Mouse (Mus musculus) fat pad, adult 2 months (tissue): ENCODE measurements around the gene Entpd5.

ENCODE experiments used
- DNase-seq: peaks from one replicate; pipeline ENCODE4 v3.0.0-alpha.2; 2011; ENCODE audit warnings: low read depth, low spot score; ENCODE audit errors: extremely low read depth

Gene Entpd5

GRCm38 (mm10) chr12:84408819-84409507, at the start of gene Entpd5, which contains the start of gene Bbof1:
Gene Entpd5 (minus strand): TSS chr12:84409029.
Gene Bbof1 (plus strand): TSS chr12:84409071.
- DNase-seq = no peak

- no peak for DNase-seq
These were observed 48.1 kb upstream of the Entpd5 start for GRCm38 (mm10) chr12:84456911-84457310.

DNA sequence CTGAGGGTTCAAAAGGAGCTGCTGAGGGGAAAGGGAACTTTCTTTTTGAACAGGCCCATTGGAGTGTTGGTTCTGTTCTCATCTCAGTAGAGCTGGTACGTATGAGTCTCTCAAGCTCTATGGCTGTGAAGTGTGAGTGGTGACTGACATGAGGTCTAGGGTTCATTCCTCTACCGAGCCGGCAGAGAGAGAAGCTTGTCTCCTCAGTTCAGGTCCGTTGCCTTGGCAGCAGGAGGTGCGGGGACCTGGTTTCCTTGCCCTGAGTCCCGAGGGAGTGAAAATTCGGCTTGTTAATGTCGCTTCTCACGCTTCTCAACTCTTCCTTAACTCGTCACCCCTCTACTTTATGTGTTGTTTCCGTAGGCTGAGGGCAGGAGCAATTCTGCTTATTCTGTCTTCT, 43.0 kb upstream of the Entpd5 start:
- DNase-seq = no peak

DNA sequence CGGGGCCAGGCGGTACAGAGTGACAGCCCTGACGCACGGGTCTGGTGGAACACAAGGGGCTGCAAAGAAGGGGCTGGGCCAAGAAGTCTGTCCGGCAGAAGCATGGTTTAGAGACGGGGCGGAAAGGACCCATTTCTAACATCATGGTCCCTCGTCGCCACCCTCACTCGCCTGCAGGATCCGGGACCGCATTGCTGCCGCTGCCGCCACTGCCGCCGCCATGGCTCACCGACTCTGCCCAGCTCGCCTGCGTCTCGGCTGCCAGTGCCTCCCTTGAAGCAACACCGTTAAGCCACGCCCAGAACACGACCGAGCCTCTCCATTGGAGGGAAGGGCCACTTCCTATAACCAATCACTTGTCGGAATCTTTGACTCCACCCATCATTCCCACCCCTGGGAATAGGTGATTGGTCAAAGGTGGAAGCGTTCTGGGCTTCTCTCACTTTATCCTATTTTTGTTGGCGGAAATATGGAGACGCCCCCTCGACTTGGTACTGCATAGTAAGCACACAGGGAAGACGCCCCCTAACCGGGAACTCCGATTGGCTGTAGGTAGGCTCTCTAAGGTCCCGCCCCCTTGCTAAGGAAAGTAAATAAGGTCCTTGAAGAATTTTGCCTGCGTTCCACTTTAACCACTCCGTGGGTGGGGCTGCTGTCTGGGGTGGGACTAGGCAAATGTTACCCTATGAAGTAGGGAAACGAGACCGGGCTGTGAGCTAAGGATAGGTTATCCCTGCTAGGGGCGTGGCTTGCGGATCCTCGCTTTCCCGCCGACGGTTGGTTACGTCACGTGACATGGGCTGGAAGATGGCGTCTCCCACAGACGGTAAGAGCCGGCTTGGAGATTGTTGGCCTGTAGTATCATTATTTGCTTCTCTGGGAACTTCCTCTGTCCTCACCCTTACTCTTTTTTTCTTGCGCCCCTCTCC, 42.2 kb upstream of the Entpd5 start, which contains the start of the genes Aldh6a1 and Lin52:
Gene Aldh6a1 (minus strand): TSS at position 287 of the 929 bp plus-strand sequence.
Gene Lin52 (plus strand): TSS at position 705 of the 929 bp plus-strand sequence.
- DNase-seq = peak; percentile 100

- DNase-seq = no peak
These were observed 41.5 kb upstream of the Entpd5 start for GRCm38 (mm10) chr12:84450351-84450717.

DNA sequence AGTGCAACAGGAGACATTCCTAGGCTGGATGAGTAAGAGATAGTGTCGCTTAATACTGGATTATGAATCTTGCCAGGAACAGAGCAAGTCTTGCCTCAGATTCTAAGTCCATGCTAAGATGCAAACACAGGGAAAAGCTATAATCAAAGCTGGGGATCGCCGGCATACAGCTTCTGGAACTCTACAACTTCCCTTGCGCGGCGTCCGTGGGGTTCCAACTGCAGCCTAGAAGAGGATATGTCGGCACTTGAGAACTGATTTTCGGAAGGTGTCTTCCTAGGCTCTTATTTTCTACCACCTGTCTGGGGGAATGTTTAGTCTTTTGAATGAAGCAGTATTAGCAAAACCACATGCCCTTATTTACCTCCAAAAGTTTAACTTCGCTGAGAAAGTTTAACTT, 41.1 kb upstream of the Entpd5 start:
- DNase-seq = no peak

DNA sequence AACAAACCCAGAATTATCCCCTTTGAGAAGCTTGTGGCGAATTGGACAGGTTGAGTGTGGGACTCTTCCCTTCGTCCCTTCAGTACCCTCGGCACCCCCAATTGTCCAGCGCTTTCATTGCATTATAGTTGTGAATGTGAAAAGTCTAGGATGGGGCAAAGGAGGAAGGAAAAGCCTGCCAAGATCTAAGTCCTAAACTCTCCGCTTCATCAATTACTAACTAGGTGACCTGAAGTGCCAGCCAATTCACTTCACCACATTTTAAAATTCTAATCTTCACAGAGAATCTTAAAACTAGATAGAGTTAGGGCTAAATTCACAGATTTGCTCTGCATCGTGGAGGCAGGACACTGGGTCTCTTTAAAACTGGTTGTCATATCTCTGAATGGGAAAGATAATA, 39.4 kb upstream of the Entpd5 start:
- no peak for DNase-seq

DNA sequence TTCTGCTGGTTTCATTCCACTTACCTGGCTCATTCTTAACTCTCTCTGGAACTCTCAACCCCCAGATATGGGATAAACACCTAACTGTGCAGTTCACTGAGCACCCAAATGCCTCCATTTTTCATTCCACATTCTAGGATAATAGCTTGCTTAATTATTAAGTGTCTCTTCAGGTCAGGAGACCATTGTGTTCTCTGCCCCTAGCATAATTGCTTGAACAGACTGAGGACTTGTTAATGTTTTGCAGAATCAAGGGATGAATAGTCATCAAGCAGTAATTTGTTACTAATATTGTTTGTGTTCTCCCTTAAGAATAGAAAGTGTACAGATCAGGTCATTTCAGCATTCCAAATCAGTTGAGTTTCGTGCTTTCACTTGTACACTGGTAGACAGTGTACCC, 38.6 kb upstream of the Entpd5 start:
- no peak for DNase-seq

DNA sequence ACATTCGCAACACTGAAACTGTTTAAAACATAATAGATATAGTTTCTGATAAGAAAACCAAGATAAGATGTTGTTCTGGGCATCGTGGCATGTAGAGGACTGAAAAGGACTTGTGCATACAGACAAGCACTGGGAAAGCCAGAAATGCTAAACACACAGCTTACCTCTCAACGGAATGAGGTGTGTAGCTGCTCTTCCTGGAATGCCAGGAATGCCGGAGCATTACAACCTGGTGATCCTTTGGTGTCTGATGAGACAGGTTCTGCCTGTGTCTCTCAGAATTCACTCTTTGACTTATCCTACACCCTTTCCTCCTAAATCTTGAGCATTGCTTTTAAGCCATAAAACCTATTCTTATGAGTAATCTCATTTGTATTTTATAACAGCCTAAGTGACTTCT, 33.7 kb upstream of the Entpd5 start:
- DNase-seq = no peak

DNA sequence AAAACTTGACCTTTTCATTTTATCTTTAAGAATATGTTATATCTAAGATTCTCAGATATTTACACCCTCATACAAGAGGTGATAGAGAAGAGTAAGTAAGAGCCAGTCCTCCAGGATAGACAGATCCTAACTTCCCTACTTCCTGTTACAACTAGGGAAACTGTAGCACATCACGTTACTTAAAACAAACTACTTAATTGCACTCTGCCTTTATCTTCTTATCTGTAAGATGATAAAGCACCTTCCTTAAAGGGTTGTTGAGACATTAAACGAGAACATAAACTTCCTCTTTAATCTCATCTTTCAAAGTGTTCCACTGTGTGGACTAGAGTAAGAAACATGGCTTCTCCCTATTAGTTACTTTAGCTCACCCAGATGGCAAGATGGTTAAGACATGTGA, 29.9 kb upstream of the Entpd5 start:
- DNase-seq = no peak

DNA sequence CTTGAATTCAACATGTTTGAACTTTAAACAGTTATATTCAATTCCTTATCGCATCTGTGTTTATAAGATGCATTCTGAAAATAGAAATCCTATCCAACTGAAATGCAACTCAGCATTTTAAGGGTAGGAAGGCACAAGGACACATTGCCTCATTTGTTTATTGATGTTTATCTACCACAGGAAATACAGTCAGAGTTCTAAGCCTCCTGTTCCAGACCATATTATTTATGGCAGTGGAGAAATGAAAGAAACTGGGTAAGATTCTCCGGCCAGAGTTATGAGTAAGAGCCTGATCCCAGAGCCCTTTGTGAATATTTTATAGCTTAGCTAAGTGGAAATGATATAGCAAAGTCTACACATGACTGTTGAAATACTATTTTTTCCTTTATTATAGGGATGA, 21.0 kb upstream of the Entpd5 start:
- no peak for DNase-seq

GRCm38 (mm10) chr12:84423990-84424389, 15.2 kb upstream of the Entpd5 start:
- no peak for DNase-seq

DNA sequence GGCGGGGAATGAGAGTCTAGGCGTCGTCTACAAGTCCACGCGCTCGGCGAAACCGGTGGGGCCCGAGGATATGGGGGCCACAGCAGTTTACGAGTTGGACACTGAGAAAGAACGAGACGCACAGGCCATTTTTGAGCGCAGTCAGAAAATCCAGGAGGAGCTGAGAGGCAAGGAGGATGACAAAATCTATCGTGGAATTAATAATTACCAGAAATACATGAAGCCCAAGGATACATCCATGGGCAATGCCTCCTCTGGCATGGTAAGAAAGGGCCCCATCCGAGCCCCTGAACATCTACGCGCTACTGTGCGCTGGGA, 8.7 kb upstream of the Entpd5 start:
- no peak for DNase-seq

DNA sequence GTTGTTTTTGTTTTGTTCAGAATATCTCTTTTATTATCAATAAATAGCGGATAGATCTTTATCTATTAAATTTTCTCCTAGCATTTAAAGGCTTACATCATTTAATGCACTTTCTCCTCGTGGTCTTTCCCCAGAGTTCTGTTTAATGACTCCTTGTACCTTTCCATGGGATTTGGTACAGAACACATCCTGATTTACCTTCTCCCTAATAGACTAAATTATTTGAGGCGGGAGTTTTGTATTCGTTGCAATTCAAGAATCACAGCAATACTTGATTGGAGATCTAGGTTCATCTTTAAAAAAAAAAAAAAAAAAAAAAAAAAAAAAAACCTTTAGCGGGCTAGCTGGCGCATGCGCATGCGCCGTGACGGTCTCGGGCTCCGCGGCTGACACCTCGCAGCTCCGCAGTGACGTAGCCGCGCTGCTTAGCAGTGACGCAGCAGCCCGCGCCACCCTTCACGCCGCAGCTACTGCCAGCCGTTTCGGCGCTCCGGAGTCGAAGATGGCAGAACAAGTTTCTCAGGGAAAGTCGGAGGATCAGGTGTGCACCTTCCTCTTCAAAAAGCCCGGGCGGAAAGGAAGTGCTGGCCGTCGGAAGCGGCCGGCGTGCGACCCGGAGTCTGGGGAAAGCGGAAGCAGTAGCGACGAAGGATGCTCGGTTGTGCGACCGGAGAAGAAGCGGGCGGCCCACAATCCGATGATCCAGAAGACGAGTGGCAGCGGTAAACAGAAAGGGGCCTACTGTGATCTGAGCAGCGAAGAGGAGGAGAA, 8.2 kb upstream of the Entpd5 start, which contains the start of gene Rnf113a2:
Gene Rnf113a2 (plus strand): TSS at position 363 of the 771 bp plus-strand sequence.
- DNase-seq = no peak

- no peak for DNase-seq
These were observed 683 bp downstream of the Entpd5 start for GRCm38 (mm10) chr12:84407874-84408818.

GRCm38 (mm10) chr12:84407259-84407658, 1.6 kb downstream of the Entpd5 start:
- no peak for DNase-seq

- no peak for DNase-seq
These were observed 4.3 kb downstream of the Entpd5 start for GRCm38 (mm10) chr12:84404541-84404940.

DNA sequence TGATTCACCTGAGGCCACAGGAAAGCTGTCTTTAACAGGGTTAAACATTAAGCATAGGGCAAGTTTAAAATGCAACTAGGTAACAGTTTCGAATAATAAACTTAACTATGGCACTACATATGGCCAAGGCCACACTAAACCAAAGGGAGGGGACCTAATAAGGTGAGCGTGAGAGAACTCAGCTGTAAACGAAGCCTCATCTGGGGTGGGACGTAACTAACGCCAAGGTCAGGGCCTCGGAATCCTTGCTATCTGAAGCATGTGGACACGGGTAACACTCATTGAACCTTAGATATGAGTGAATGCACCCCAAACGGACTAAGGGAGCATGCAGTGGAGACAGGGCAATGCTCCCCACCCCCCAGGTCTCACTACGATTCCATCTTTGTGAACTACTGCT, 5.9 kb downstream of the Entpd5 start:
- no peak for DNase-seq

DNA sequence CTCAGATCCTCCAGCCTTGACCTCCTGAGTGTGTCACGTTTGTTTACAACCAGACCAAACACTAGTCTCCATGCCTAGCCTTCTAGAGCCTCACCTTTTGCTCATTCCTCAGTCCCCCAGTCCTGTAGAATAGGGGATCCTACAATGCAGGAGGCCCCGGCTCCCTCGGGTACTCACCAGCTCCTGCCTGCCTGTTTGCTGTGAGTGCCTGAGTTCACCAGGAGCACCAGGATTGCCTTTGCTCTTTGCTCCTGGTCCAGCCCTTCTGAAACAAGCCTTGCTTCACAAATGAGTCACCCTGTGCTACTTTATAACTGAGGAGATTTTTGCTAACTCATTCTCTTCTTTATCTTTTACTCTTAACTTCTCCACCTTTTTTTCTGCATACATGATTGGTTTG, 8.2 kb downstream of the Entpd5 start:
- DNase-seq = no peak

DNA sequence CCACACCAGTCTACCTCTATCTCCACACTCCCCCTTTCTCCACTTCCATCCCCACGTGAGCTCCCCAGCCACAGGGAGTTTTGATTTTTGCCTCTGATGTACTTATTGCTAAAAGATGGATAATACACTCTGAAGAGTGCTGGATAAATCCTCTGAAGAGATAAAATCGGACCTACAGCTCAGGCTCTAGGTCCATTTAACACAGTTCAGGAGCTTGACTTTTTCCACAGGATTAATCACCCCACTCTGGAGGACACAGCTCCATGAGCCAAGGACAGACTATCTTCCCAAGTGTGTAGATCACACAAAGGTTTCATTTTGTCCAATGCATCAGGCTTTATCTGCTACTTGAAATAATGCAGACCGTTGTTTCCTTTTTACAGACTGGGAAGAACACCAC, 8.8 kb downstream of the Entpd5 start:
- no peak for DNase-seq
